Mouse (Mus musculus): Measurements from ENCODE around the gene Ier2.

Ier2 gene

DNA sequence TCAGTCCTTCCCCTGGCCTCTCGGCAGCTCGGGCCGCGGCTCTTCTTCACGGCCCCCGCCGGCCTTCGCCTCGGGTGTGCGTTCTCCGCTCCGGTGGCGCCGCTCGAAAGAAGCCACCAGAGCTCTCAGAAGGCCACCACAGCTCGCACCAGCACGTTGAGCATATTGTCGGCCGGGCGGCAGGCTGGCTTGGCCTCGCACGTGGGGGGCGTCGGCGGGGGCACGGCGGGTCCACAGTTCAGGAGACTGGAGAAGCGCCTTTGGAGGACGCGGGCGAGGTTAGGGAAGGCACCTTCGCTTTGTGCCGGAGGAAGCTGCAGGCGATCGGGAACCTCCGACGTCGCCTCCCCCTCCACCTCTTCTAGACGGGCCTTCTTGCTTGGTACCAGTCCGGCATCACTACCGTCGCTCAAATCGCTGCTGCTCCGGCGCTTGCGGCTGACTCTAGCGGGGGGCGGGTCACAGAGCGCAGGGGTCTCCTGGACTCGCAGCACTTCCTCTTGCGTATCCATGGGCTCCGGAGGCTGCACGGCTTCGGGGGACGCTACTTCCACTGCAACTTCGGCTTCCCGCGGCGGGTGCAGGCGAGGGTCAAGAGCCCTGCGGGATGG is 586 bp downstream of the Ier2 start:
- no peak for DNase-seq (ENCODE audit: low read depth, low spot score)

- no peak for DNase-seq (ENCODE audit: low read depth, low spot score)
Measured at GRCm38 (mm10) chr8:84661458-84661871, 1.2 kb downstream of the Ier2 start.

- DNase-seq (ENCODE audit: low read depth, low spot score) = no peak
Measured at GRCm38 (mm10) chr8:84660819-84661457, 1.7 kb downstream of the Ier2 start.

DNA sequence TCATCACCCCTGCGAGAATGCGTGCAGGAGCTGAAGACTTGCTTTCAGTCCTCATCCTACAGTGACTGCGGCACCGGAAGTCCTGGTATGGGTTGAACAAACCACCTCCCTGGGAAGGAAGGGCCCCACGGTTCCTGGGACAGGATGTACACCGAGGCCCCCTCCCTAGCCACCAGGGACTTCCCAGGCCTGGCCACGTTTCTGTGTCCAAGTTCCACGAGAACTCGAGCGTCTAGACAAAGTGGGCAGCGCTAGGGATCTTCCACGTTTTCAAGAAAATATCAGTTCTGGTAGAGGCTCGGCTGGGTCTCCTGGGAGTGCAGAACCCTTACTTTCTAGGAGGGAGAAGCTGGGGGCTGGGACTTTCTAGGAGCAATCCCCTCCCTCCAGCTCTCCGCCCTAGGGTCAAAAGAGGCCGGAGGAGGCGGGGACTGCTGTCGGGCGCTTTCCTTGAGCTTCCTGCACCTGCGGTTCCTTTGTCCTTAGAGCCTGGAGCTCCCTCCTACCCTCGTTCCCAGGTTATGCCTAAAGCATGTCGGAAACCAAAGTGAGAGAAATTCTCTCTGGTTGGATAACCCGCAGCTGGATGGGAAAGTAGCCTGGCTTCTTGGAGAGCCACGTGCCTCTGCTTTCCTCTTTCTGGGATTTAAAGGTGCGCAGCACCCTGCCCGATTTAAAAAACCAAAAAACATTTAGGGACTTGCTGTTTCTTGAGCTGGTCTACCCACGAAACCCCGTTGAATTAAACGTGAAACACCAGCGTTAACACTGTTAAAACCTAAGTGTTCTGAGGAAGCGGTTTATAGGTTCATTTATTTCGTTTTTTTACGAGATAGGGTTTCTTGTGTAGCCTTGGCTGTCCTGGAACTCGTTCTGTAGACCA is 2.5 kb downstream of the Ier2 start:
- no peak for DNase-seq (ENCODE audit: low read depth, low spot score)

- DNase-seq (ENCODE audit: low read depth, low spot score) = no peak
Measured at GRCm38 (mm10) chr8:84658951-84659350, 3.7 kb downstream of the Ier2 start.

DNA sequence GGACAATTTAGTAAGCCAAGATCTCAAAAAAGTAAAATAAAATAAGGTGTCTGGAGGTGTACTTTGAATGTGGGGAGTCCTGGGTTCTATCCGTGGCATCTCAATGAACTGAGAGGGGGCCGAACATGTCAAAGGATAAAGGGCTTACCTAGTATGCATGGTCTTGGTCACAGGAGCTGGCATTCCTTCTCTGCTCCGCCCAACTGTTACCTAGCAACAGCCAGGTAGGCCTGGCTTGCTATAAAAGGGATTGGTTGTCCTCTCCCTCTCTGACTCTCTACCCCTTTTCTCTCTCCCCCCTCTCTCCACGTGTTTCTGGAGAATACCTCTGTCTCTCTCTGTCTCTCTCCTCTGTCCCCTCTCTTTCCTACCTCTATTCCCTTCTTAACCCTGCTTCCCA is 5.0 kb downstream of the Ier2 start:
- no peak for DNase-seq (ENCODE audit: low read depth, low spot score)

- no peak for DNase-seq (ENCODE audit: low read depth, low spot score)
Measured at GRCm38 (mm10) chr8:84657203-84657602, 5.4 kb downstream of the Ier2 start.

DNA sequence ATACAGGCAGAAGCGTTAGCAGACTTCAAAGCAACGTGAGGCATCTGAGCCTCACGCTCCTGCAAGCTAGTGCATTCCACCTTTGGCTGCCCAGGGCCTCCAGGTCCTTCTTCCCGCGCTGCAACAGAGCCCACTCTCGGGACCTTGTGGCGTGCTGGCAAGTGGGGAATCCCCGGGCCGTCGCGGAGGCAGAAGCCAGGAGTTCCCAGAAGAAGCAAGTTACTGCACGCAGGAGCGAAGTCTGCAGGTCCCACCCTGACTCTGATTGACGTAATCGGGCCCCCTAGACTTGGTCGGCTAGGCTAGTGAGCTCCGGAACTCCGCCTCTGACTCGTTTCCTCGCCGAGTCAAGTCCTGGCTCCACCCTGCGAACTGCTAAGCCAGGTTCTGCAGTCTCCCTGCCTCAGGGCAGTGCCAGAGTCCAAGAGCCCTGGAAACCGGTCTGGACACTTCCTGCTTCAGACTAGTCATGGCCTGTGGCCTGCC is 6.0 kb downstream of the Ier2 start:
- DNase-seq (ENCODE audit: low read depth, low spot score) = no peak

- DNase-seq (ENCODE audit: low read depth, low spot score) = no peak
Measured at GRCm38 (mm10) chr8:84656191-84656525, 6.5 kb downstream of the Ier2 start.

DNA sequence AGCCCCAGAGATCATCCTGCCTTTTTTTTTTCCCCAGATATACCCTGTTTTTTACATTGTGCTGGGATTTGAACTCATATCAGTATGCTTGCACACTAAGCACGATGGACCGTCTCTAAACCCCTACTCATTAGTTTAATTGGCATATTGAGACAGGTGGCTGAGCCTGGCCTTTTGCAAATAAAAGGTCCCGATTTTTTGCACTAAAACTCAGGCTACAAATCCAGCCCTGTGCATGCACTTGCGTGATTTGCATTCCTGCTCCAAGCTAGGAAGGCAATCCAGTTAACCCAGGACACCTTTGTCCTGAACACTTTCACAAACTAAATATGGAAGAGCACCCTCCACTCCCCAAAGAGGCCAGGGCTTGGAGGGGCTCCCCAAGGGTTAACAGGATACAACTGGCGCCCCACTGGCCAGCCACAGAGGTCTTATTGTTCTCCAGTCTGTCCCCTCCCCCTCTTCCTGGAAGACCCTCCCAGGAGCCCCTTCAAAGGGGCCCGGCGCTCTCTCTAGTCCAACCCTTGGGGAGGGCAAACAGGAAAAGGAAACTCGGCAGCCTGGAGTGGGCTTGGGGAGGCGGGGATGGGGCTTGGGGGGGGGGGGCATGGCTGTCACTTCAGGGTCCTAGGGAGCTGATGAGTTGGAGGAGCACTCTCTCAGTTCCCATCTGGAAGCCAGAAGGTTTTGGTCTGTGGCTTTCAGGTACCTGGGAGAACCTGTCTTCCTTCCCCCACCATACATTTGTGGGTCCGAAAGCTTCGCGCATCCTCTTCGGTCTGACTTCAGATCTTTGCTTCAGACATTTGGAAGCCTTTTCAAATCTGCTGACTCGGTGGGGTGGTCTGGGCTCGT is 7.1 kb downstream of the Ier2 start:
- DNase-seq (ENCODE audit: low read depth, low spot score) = no peak

GRCm38 (mm10) chr8:84654597-84654996 is 8.1 kb downstream of the Ier2 start:
- DNase-seq (ENCODE audit: low read depth, low spot score) = no peak

DNA sequence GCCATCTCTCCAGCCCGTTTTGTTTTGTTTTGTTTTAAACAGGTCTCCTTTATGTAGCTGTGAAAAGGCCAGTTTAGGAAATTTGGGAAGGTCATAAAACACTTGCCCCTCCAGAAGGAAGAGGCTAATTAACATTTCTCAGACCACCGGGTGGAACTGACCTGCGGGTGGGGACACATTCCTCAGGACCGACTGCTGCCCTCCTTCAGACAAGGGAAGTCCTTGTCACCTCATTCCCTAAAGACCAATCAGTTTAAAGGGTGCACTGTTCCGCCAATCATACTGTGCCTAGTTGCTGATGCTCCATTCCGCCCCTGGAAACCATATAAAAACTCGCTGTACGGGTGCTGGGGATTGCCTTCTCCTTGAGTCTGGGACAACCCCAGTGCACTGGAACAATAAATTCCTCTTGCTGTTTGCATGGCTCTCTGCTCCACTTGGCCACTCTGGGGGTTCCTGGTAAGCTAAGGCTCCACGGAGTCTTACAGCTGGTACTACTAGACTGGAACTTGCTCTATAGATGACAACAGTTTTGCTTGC is 9.5 kb downstream of the Ier2 start:
- DNase-seq (ENCODE audit: low read depth, low spot score) = no peak

DNA sequence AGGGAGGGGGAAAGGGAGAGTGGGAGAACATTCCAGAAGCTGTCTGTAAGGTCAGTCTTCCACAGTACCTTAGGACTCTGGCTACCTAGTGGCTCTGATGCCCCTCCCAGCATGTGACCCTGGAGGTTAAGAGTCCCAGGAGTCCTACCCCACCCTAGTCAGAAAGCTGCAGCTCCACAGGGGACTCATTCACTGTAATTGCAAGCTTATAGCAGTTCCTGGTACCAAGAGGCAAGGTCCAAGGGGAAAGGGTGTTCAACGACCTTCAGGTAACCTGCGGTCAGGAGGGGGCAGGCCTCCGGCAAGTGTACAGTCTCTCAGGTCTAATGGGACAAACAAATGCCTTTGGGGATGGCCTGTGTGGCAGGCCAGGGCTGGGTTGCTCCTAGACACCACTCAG is 12.4 kb downstream of the Ier2 start:
- DNase-seq (ENCODE audit: low read depth, low spot score) = no peak

GRCm38 (mm10) chr8:84647461-84647901 is 15.2 kb downstream of the Ier2 start:
- no peak for DNase-seq (ENCODE audit: low read depth, low spot score)

- DNase-seq (ENCODE audit: low read depth, low spot score) = no peak
Measured at GRCm38 (mm10) chr8:84646800-84647199, 15.9 kb downstream of the Ier2 start.

- no peak for DNase-seq (ENCODE audit: low read depth, low spot score)
Measured at GRCm38 (mm10) chr8:84643019-84643418, 19.6 kb downstream of the Ier2 start.

GRCm38 (mm10) chr8:84641578-84642361 is 20.9 kb downstream of the Ier2 start:
- no peak for DNase-seq (ENCODE audit: low read depth, low spot score)

GRCm38 (mm10) chr8:84640617-84641294 is 21.9 kb downstream of the Ier2 start:
- DNase-seq (ENCODE audit: low read depth, low spot score) = no peak

DNA sequence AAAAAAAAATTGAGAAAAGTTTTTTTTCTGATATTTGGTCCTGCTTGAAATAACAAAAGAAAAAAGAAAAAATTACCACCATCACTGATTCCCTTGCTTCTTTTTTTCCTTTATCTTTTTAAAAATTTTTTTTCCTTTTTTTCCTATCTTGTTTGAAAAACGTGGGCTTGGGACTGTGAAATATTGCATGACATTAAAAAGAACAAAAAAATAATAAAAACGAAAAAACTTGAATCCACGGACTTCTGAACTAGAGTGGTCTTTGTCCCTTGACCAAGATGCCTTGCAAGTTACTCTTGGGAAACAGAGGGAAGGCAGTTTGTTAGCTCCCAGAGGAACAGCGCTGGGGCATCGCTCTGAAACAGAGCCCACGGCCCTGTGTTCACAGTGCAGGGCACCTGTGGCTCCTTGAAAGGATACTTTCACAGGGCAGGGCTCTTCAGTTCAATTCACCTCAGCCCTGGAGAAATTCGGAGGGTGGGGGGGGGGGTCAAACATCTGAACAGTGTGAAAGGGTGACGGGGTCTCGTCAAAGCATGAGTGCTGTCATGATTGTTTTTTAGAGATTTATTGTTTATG is 22.6 kb downstream of the Ier2 start:
- no peak for DNase-seq (ENCODE audit: low read depth, low spot score)

Data from telencephalon, adult 2 months (tissue).